Mouse (Mus musculus) thymus, adult 2 months (tissue): Measurements from ENCODE around the gene Nomo1. TPM values are rescaled to one million over a fixed set of nuclear protein-coding genes. Genes with fewer than 3 reads are reported as not detected.

Source experiments
- DNase-seq: peaks from one replicate; pipeline ENCODE4 v3.0.0; 2021
- H3K27ac ChIP-seq: fragments of 200-500 bp; 2 replicates; pipeline ENCODE4 v1.5.1; 2012; ENCODE audit warnings: low read length, control low read depth; ENCODE audit not compliant: control insufficient read depth, insufficient read depth
- H3K27me3 ChIP-seq: fragments of 200-500 bp; 2 replicates; pipeline ENCODE4 v1.6.1; 2012; ENCODE audit warnings: mild to moderate bottlenecking, low read length, moderate library complexity, mixed read lengths; ENCODE audit not compliant: control insufficient read depth, insufficient read depth
- H3K36me3 ChIP-seq: fragments of 200-500 bp; 2 replicates; pipeline ENCODE4 v1.6.1; 2012; ENCODE audit warnings: mild to moderate bottlenecking, low read length, moderate library complexity; ENCODE audit not compliant: control insufficient read depth, insufficient read depth
- H3K4me1 ChIP-seq: fragments of 200-500 bp; replicated peaks from 2 replicates; pipeline ENCODE4 v1.6.1; 2012; ENCODE audit warnings: low read length; ENCODE audit not compliant: control insufficient read depth, insufficient read depth
- H3K4me3 ChIP-seq: fragments of 200-500 bp; 2 replicates; pipeline ENCODE4 v1.5.1; 2012; ENCODE audit warnings: mild to moderate bottlenecking, low read length, control low read depth, moderate library complexity; ENCODE audit not compliant: control insufficient read depth, insufficient read depth
- CTCF ChIP-seq: fragments of 200-500 bp; IDR thresholded peaks from 2 replicates; pipeline ENCODE4 v1.5.1; 2012; ENCODE audit warnings: mild to moderate bottlenecking, control low read depth, low read length, moderate library complexity, borderline replicate concordance; ENCODE audit not compliant: control insufficient read depth, poor library complexity, insufficient read depth; ENCODE audit errors: extremely low read depth
- POLR2A ChIP-seq: fragments of 200-500 bp; IDR thresholded peaks from 2 replicates; pipeline ENCODE4 v1.6.1; 2012; ENCODE audit warnings: mild to moderate bottlenecking, low read length, control low read depth, moderate library complexity; ENCODE audit not compliant: control insufficient read depth, poor library complexity, insufficient read depth; ENCODE audit errors: extremely low read depth
- WGBS: fragments of 180-500 bp; shearing (Covaris S2); methylation state at CpG from one replicate; pipeline ENCODE4 v1.1.7; 2018; 5-methylcytosine and 5-hydroxymethylcytosine counted together
- polyA plus RNA-seq: library from polyadenylated mRNA; depleted of rRNA; stranded (reverse); fragments of >200 nt; gene quantifications from 2 replicates; pipeline ENCODE4 v1.2.3, GENCODE M21; 2012

Nomo1 gene
- polyA plus RNA-seq, 1 experiment, result 37.4 TPM

- no peak for DNase-seq
- TF ChIP-seq POLR2A (no peak), CTCF (no peak)
- H3K27ac ChIP-seq, result no peak overlapping the region
- H3K4me1 ChIP-seq, result no peaks in the 10 kb centered on the region
- H3K36me3 ChIP-seq, result peaks cover 34% of the 10 kb centered on the region
- no peaks in the 10 kb centered on the region for H3K27me3 ChIP-seq
- no peak overlapping the region for H3K4me3 ChIP-seq
- 97% methylated on average over 8 of the region's 8 CpGs for WGBS
Measured at GRCm38 (mm10) chr7:46068831-46069230, 35.3 kb downstream of the Nomo1 start.

GRCm38 (mm10) chr7:46076844-46077243 is 43.3 kb downstream of the Nomo1 start:
- H3K36me3 ChIP-seq, result peaks cover 30% of the 10 kb centered on the region; the same call in 1 of the 2 replicates
- 95% methylated on average over 7 of the region's 7 CpGs for WGBS
- no peaks in the 10 kb centered on the region for H3K27me3 ChIP-seq
- no peaks in the 10 kb centered on the region for H3K4me1 ChIP-seq
- H3K4me3 ChIP-seq, result no peak overlapping the region
- no peak overlapping the region for H3K27ac ChIP-seq
- DNase-seq, result no peak
- TF ChIP-seq CTCF (no peak), POLR2A (no peak)

- Histone ChIP-seq H3K27me3 (no peaks in the 10 kb centered on the region), H3K27ac (no peak overlapping the region), H3K36me3 (peaks cover 30% of the 10 kb centered on the region), H3K4me1 (no peaks in the 10 kb centered on the region), H3K4me3 (no peak overlapping the region)
- WGBS, result 94% methylated on average over 12 of the region's 12 CpGs
- TF ChIP-seq POLR2A (no peak), CTCF (no peak)
- no peak for DNase-seq
Measured at GRCm38 (mm10) chr7:46077675-46078074, 44.2 kb downstream of the Nomo1 start.

- no peak overlapping the region for H3K27ac ChIP-seq
- peaks cover 41% of the 10 kb centered on the region for H3K36me3 ChIP-seq
- DNase-seq, result no peak
- no peaks in the 10 kb centered on the region for H3K27me3 ChIP-seq
- no peak overlapping the region for H3K4me3 ChIP-seq
- no peaks in the 10 kb centered on the region for H3K4me1 ChIP-seq
- 94% methylated on average over 10 of the region's 10 CpGs for WGBS
- no peak for TF ChIP-seq POLR2A
- no peak for TF ChIP-seq CTCF
Measured at GRCm38 (mm10) chr7:46084024-46084423, 50.5 kb downstream of the Nomo1 start.

- no peak for DNase-seq
- Histone ChIP-seq H3K27ac (no peak overlapping the region), H3K4me3 (no peak overlapping the region), H3K27me3 (no peaks in the 10 kb centered on the region), H3K36me3 (peaks cover 37% of the 10 kb centered on the region), H3K4me1 (no peaks in the 10 kb centered on the region)
- 83% methylated on average over 16 of the region's 16 CpGs for WGBS
- TF ChIP-seq POLR2A (no peak), CTCF (no peak)
Measured at GRCm38 (mm10) chr7:46084839-46085513, 51.5 kb downstream of the Nomo1 start.

GRCm38 (mm10) chr7:46086378-46086777 is 52.9 kb downstream of the Nomo1 start:
- TF ChIP-seq POLR2A (no peak), CTCF (no peak)
- Histone ChIP-seq H3K36me3 (peaks cover 27% of the 10 kb centered on the region), H3K4me1 (no peaks in the 10 kb centered on the region), H3K27ac (no peak overlapping the region), H3K4me3 (no peak overlapping the region), H3K27me3 (no peaks in the 10 kb centered on the region)
- WGBS, result 90% methylated on average over 6 of the region's 6 CpGs
- no peak for DNase-seq
